Mouse (Mus musculus): ENCODE measurements around the gene Scfd2. TPM values are rescaled to one million over a fixed set of nuclear protein-coding genes. Genes with fewer than 3 reads are reported as not detected.

The Scfd2 gene
- polyA plus RNA-seq, 1 experiment, result 12.4 TPM

- TF ChIP-seq CTCF (IDR thresholded peaks at IDR 0.05; ENCODE audit: insufficient read depth, low read length) (peak; percentile 67), POLR2A (IDR thresholded peaks at IDR 0.05; ENCODE audit: borderline replicate concordance, extremely low read depth, low read depth, low read length) (no peak)
- WGBS, result 11% methylated on average over 9 of the region's 9 CpGs
- DNase-seq, result peak; percentile 60
- peaks cover 4% of the 10 kb centered on the region; the same call in 1 of the 2 replicates for H3K4me1 ChIP-seq (ENCODE audit: control insufficient read depth, insufficient read depth, low read length)
- peak overlapping the region; percentile 29 for H3K4me3 ChIP-seq (replicated peaks; ENCODE audit: extremely low read depth, low read depth, low read length)
Observed at GRCm38 (mm10) chr5:74433580-74434147, 97.9 kb downstream of the Scfd2 start.

DNA sequence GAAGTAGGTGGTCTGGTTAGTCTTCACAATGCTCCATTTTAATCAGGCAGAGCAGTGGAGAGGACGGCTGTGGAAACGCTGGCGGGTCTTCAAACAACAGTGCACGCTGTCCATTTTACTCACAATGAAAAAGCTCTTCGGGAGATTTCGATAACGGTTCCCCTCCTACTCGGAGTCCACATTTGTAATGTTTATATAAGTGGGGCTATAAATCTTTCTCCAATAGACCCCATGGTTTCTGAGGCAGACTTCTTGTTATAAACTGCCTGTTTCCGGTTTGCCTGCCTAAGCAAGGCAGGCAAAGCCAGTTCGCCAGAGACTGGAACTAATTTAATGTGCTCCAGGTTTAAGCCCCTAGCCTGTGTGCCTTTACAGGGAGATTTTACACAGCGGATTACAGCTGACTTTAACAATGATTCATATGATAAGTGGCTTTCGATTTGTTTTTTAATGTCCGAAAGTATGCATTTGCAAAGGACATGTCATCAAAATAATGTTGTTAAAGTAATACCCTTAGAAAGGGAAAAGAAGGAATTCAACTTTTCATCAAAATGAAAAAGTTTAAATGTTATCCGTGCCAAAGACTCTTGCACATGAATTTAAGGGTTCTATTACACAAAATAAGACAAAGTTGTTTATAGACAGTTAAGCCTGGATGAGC is 98.5 kb downstream of the Scfd2 start:
- no peak for DNase-seq
- WGBS, result 23% methylated on average over 14 of the region's 14 CpGs
- TF ChIP-seq CTCF (IDR thresholded peaks at IDR 0.05; ENCODE audit: insufficient read depth, low read length), result no peak
- no peak for TF ChIP-seq POLR2A (IDR thresholded peaks at IDR 0.05; ENCODE audit: borderline replicate concordance, extremely low read depth, low read depth, low read length)
- H3K4me3 ChIP-seq (replicated peaks; ENCODE audit: extremely low read depth, low read depth, low read length), result no peak overlapping the region
- H3K4me1 ChIP-seq (ENCODE audit: control insufficient read depth, insufficient read depth, low read length), result peaks cover 4% of the 10 kb centered on the region; the same call in 1 of the 2 replicates

DNA sequence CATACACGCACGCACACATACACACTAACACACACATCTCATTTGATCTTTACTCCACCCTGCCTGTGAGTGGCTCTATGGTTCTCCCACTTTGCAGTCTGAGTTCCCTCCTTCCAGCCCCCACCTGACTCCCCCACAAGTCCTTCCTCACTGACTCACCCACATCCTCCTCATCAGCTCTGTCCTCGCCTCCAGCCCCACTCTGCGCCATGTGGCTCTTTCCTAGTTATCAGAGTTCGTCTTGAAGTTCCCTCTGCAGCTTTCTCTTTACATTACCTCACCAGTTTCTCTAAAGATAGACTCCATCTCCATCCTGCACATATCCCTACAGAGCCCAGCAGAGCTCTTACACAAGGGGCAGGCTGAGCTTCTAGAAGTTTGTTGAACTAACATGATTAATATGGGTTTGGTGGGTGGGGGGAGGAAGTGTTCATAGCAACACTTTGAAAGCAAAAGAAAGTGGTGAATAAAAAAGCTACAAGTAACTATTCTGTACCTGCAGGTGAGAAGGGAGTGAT is 110.9 kb downstream of the Scfd2 start:
- no peak overlapping the region for H3K4me3 ChIP-seq (replicated peaks; ENCODE audit: extremely low read depth, low read depth, low read length)
- no peak for TF ChIP-seq POLR2A (IDR thresholded peaks at IDR 0.05; ENCODE audit: borderline replicate concordance, extremely low read depth, low read depth, low read length)
- no peak for TF ChIP-seq CTCF (IDR thresholded peaks at IDR 0.05; ENCODE audit: insufficient read depth, low read length)
- WGBS, result 70% methylated on average over 5 of the region's 5 CpGs
- no peak for DNase-seq
- H3K4me1 ChIP-seq (ENCODE audit: control insufficient read depth, insufficient read depth, low read length), result no peaks in the 10 kb centered on the region

DNA sequence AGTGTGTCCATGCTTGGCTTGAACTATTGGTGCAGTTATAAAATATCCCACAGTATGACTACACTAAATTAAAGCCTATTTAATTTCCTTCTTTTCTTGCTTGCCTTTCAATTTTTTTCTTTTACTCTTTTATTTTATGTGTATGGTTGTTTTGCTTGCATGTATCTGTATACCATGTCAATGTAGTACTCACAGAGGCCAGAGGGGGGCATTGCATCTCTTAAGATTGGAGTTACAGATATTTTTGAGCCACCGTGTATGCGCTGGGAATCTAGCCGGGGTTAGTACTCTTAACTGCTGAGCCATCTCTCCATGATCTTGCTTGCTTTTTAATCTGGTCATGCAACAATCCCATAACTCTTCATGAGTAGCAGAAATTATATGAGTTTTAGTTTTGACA is 119.0 kb downstream of the Scfd2 start:
- WGBS, result 98% methylated on average over 3 of the region's 3 CpGs
- Histone ChIP-seq H3K4me1 (ENCODE audit: control insufficient read depth, insufficient read depth, low read length) (no peaks in the 10 kb centered on the region; the same call in 1 of the 2 replicates), H3K4me3 (replicated peaks; ENCODE audit: extremely low read depth, low read depth, low read length) (no peak overlapping the region)
- TF ChIP-seq CTCF (IDR thresholded peaks at IDR 0.05; ENCODE audit: insufficient read depth, low read length) (no peak), POLR2A (IDR thresholded peaks at IDR 0.05; ENCODE audit: borderline replicate concordance, extremely low read depth, low read depth, low read length) (no peak)
- no peak for DNase-seq

DNA sequence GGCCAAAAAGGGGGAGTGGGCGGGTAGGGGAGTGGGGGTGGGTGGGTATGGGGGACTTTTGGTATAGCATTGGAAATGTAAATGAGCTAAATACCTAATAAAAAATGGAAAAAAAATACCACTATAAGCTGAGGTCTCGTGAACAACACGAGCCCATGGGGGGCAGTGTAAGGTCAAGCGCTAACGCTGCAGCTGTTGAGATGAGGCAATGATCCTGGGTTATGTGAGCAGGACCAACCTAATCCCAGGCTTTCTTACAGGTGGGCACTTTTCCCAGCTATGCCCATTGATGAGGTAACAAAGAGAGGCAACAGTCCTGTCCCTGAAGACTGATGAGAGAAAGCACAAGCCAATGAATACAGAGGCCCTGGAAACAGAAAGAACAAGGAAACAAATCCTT is 126.7 kb downstream of the Scfd2 start:
- no peak for DNase-seq
- TF ChIP-seq POLR2A (IDR thresholded peaks at IDR 0.05; ENCODE audit: borderline replicate concordance, extremely low read depth, low read depth, low read length), result no peak
- no peaks in the 10 kb centered on the region for H3K4me1 ChIP-seq (ENCODE audit: control insufficient read depth, insufficient read depth, low read length)
- WGBS, result 85% methylated on average over 4 of the region's 5 CpGs
- no peak overlapping the region for H3K4me3 ChIP-seq (replicated peaks; ENCODE audit: extremely low read depth, low read depth, low read length)

- DNase-seq, result no peak
- TF ChIP-seq CTCF (IDR thresholded peaks at IDR 0.05; ENCODE audit: insufficient read depth, low read length) (no peak), POLR2A (IDR thresholded peaks at IDR 0.05; ENCODE audit: borderline replicate concordance, extremely low read depth, low read depth, low read length) (no peak)
- WGBS, result 48% methylated on average over 5 of the region's 5 CpGs
- Histone ChIP-seq H3K4me3 (replicated peaks; ENCODE audit: extremely low read depth, low read depth, low read length) (no peak overlapping the region), H3K4me1 (ENCODE audit: control insufficient read depth, insufficient read depth, low read length) (no peaks in the 10 kb centered on the region)
Observed at GRCm38 (mm10) chr5:74404083-74404482, 127.5 kb downstream of the Scfd2 start.

GRCm38 (mm10) chr5:74402626-74403025 is 128.9 kb downstream of the Scfd2 start:
- TF ChIP-seq POLR2A (IDR thresholded peaks at IDR 0.05; ENCODE audit: borderline replicate concordance, extremely low read depth, low read depth, low read length), result no peak
- Histone ChIP-seq H3K4me3 (replicated peaks; ENCODE audit: extremely low read depth, low read depth, low read length) (no peak overlapping the region), H3K4me1 (ENCODE audit: control insufficient read depth, insufficient read depth, low read length) (no peaks in the 10 kb centered on the region)
- WGBS, result 59% methylated on average over 4 of the region's 4 CpGs
- no peak for DNase-seq

GRCm38 (mm10) chr5:74391806-74392205 is 139.8 kb downstream of the Scfd2 start:
- no peak for DNase-seq
- H3K4me3 ChIP-seq (replicated peaks; ENCODE audit: extremely low read depth, low read depth, low read length), result no peak overlapping the region
- TF ChIP-seq POLR2A (IDR thresholded peaks at IDR 0.05; ENCODE audit: borderline replicate concordance, extremely low read depth, low read depth, low read length) (no peak), CTCF (IDR thresholded peaks at IDR 0.05; ENCODE audit: insufficient read depth, low read length) (no peak)
- no peaks in the 10 kb centered on the region for H3K4me1 ChIP-seq (ENCODE audit: control insufficient read depth, insufficient read depth, low read length)
- WGBS, result 85% methylated on average over 2 of the region's 2 CpGs

GRCm38 (mm10) chr5:74391346-74391745 is 140.2 kb downstream of the Scfd2 start:
- TF ChIP-seq CTCF (IDR thresholded peaks at IDR 0.05; ENCODE audit: insufficient read depth, low read length) (no peak), POLR2A (IDR thresholded peaks at IDR 0.05; ENCODE audit: borderline replicate concordance, extremely low read depth, low read depth, low read length) (no peak)
- 87% methylated on average over 5 of the region's 5 CpGs for WGBS
- DNase-seq, result no peak

GRCm38 (mm10) chr5:74388849-74389248 is 142.7 kb downstream of the Scfd2 start:
- Histone ChIP-seq H3K4me1 (ENCODE audit: control insufficient read depth, insufficient read depth, low read length) (no peaks in the 10 kb centered on the region), H3K4me3 (replicated peaks; ENCODE audit: extremely low read depth, low read depth, low read length) (no peak overlapping the region)
- TF ChIP-seq POLR2A (IDR thresholded peaks at IDR 0.05; ENCODE audit: borderline replicate concordance, extremely low read depth, low read depth, low read length), result no peak
- no peak for TF ChIP-seq CTCF (IDR thresholded peaks at IDR 0.05; ENCODE audit: insufficient read depth, low read length)
- no peak for DNase-seq
- WGBS, result 79% methylated on average over 2 of the region's 2 CpGs

More at GRCm38 (mm10) chr5:74391346-74391745, 140.2 kb downstream of the Scfd2 start:
- Histone ChIP-seq H3K4me1 (ENCODE audit: control insufficient read depth, insufficient read depth, low read length) (no peaks in the 10 kb centered on the region), H3K4me3 (replicated peaks; ENCODE audit: extremely low read depth, low read depth, low read length) (no peak overlapping the region)
